Mouse (Mus musculus) erythroid progenitor cell, adult 5-6 weeks (primary cell): Measurements from ENCODE around the gene Hist1h2br. TPM values are rescaled to one million over a fixed set of nuclear protein-coding genes. Genes with fewer than 3 reads are reported as not detected.

Experiments
- ATAC-seq: replicated peaks from 2 replicates; pipeline ENCODE4 v1.8.0; 2016; ENCODE audit warnings: moderate number of reproducible peaks, mild to moderate bottlenecking, moderate TSS enrichment, inconsistent platforms; ENCODE audit not compliant: poor library complexity, low FRiP score, severe bottlenecking
- total RNA-seq, 2 experiments: library from RNA; stranded (forward) in 1 of 2; stranded (reverse) in 1 of 2; fragments of 150-400 nt in 1 of 2; fragments of 186-747, 209-891 nt in 1 of 2; gene quantifications; 2 replicates each; pipeline versions ENCODE4 v1.2.3 to v1.2.4; 2015 to 2017; ENCODE audit warnings: low replicate concordance in 2 of 2

The Hist1h2br gene
- total RNA-seq (2015; ENCODE audit: low replicate concordance) (696 and 939 TPM in 2 replicates), total RNA-seq (2017; ENCODE audit: low replicate concordance) (393 and 1,610 TPM in 2 replicates)

GRCm38 (mm10) chr13:21833461-21833860 is at the start of gene Hist1h2br, which contains the start of gene Hist1h2ap:
TSS of gene Hist1h2br (plus strand) at chr13:21833743.
TSS of gene Hist1h2ap (minus strand) at chr13:21833507.
- peak; percentile 75 for ATAC-seq

- no peak for ATAC-seq
Observed at GRCm38 (mm10) chr13:21784311-21784710, 49.2 kb upstream of the Hist1h2br start.

- peak; percentile 8 for ATAC-seq
Observed at GRCm38 (mm10) chr13:21786189-21786898, 47.2 kb upstream of the Hist1h2br start.

GRCm38 (mm10) chr13:21786899-21787629 is 46.5 kb upstream of the Hist1h2br start, which contains the start of the genes Hist1h2an and Hist1h2bp:
TSS of gene Hist1h2an (minus strand) at chr13:21787218.
TSS of gene Hist1h2bp (plus strand) at chr13:21787461.
- peak; percentile 74 for ATAC-seq

- no peak for ATAC-seq
Observed at GRCm38 (mm10) chr13:21787760-21788593, 45.6 kb upstream of the Hist1h2br start.

- no peak for ATAC-seq
Observed at GRCm38 (mm10) chr13:21789925-21790324, 43.6 kb upstream of the Hist1h2br start.

- no peak for ATAC-seq
Observed at GRCm38 (mm10) chr13:21790601-21791283, 42.8 kb upstream of the Hist1h2br start.

GRCm38 (mm10) chr13:21795584-21795983 is 38.0 kb upstream of the Hist1h2br start:
- no peak for ATAC-seq

- ATAC-seq, result peak; percentile 80
Observed at GRCm38 (mm10) chr13:21797163-21797562, 36.4 kb upstream of the Hist1h2br start.

GRCm38 (mm10) chr13:21803058-21803457 is 30.5 kb upstream of the Hist1h2br start:
- ATAC-seq, result peak; percentile 83

GRCm38 (mm10) chr13:21810073-21810472 is 23.5 kb upstream of the Hist1h2br start, which contains the start of the genes Hist1h2bq and Hist1h2ao:
TSS of gene Hist1h2bq (minus strand) at chr13:21810197.
TSS of gene Hist1h2ao (plus strand) at chr13:21810465.
- ATAC-seq, result peak; percentile 80

- peak; percentile 55 for ATAC-seq
Observed at GRCm38 (mm10) chr13:21811074-21811473, 22.5 kb upstream of the Hist1h2br start.

GRCm38 (mm10) chr13:21811539-21811938 is 22.0 kb upstream of the Hist1h2br start, which contains the start of gene Hist1h4m:
TSS of gene Hist1h4m (plus strand) at chr13:21811746.
- peak; percentile 52 for ATAC-seq

GRCm38 (mm10) chr13:21812092-21812491 is 21.5 kb upstream of the Hist1h2br start:
- peak; percentile 64 for ATAC-seq

- peak; percentile 67 for ATAC-seq
Observed at GRCm38 (mm10) chr13:21820082-21820890, 13.3 kb upstream of the Hist1h2br start.

GRCm38 (mm10) chr13:21828511-21828910 is 5.0 kb upstream of the Hist1h2br start:
- ATAC-seq, result no peak

GRCm38 (mm10) chr13:21830344-21830743 is 3.2 kb upstream of the Hist1h2br start:
- ATAC-seq, result no peak
